Mouse (Mus musculus) retina, adult 2 months (tissue): ENCODE results near the gene Lrrc75b.

Experiments used
- DNase-seq: peaks from one replicate; pipeline ENCODE4 v3.0.0-alpha.2; 2012; ENCODE audit warnings: low read depth, low spot score

Gene Lrrc75b

GRCm38 (mm10) chr10:75503692-75504091, 56.4 kb downstream of the Lrrc75b start:
- no peak for DNase-seq

- DNase-seq: no peak
Observed at GRCm38 (mm10) chr10:75501641-75502040, 58.5 kb downstream of the Lrrc75b start.

GRCm38 (mm10) chr10:75500345-75500744, 59.8 kb downstream of the Lrrc75b start:
- DNase-seq: no peak
